Mouse (Mus musculus): Measurements from ENCODE around the gene Atp12a. TPM values are rescaled to one million over a fixed set of nuclear protein-coding genes. Genes with fewer than 3 reads are reported as not detected.

Atp12a gene
- 0.05 and 0.17 TPM in 2 replicates for polyA plus RNA-seq (2016; fragmentation: Nextera tagmentation; extraction: Ambion mirVana)

DNA sequence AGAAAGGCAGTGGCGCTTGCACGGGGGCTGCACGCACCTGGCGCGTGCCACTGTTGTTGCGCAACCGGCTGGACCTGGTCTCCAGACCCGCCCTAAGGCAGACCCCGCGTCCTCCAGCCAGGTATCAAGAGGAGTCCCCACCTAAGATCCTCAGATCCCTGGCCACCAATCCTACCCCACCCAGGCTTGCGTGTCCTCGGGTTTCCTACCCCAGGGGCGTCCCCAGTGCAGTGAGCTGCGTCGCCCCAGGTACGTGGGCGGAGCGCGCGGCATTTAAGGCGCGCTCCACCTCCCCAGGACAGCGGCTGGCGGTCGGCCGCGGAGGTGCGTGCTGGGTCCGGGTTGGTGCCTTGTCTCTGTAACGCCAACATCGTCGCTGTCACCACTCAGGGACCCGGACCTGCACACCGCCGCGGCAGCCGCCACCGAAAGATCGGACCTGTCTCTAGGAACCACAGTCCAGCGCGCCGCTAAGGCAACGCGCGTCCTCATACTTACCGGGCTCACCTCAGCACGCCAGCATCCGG, at the start of gene Atp12a:
TSS of gene Atp12a (plus strand) at position 358 of the 527 bp plus-strand sequence.
- peaks cover 11% of the 10 kb centered on the region for H3K4me1 ChIP-seq
- ATAC-seq (ENCODE audit: low FRiP score, low read depth), result no peak
- no peak within 1 kb of the TSS for H3K27ac ChIP-seq (replicated peaks)
- H3K9me3 ChIP-seq, result no peaks in the 10 kb centered on the region
- H3K9ac ChIP-seq (replicated peaks), result no peak within 1 kb of the TSS
- H3K36me3 ChIP-seq, result no peaks in the 10 kb centered on the region
- WGBS, result 2% methylated on average over 48 of the region's 48 CpGs
- peaks cover 60% of the 10 kb centered on the region for H3K27me3 ChIP-seq
- peak within 1 kb of the TSS; percentile 58 for H3K4me2 ChIP-seq (replicated peaks)
- peak within 1 kb of the TSS; percentile 41 for H3K4me3 ChIP-seq

DNA sequence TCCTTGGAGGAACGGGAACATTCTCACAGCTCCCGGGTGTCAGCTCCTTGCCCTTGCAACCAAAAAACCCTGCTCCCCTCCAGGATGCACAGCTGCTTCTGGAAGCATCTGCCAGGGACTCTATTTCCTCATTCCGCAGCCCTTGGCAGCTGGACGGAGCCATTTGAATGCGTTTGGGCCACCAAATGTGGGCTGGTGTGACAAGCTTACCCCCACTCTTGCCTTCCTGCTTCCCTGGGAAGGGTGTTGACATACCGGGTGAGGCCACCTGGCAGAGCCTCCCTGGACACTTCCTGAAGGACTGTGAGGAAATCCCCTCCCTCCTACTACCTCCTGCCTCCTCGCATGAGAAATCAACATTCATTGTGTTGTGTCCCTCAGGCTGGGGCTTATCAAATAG, 49.3 kb upstream of the Atp12a start:
- no peak overlapping the region for H3K27ac ChIP-seq (replicated peaks)
- no peaks in the 10 kb centered on the region for H3K4me1 ChIP-seq
- H3K4me2 ChIP-seq (replicated peaks), result no peak overlapping the region
- WGBS, result 64% methylated on average over 7 of the region's 7 CpGs
- H3K9me3 ChIP-seq, result no peaks in the 10 kb centered on the region
- no peaks in the 10 kb centered on the region for H3K36me3 ChIP-seq
- H3K9ac ChIP-seq (replicated peaks), result no peak overlapping the region
- no peak overlapping the region for H3K4me3 ChIP-seq
- no peaks in the 10 kb centered on the region for H3K27me3 ChIP-seq
- ATAC-seq (ENCODE audit: low FRiP score, low read depth), result no peak

DNA sequence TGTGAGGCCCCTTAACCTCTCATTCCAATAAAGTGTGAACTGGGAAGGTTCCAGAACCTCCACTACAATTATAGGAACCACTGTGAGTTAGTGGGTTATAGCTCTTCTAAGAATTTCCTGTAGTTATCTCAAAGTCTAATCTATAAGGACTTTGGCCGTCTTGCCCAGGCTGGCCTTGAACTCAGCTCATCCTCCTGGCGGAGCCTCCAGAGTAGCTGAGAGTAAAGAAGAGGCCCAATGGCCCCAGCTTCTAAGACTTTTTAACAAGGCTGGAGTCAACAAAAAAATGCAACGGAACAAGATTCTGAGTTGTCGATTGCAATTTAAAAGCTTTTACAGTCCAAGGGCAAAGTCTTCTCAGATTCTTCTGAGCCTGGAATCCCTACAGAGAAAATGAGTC, 48.5 kb upstream of the Atp12a start:
- Histone ChIP-seq H3K36me3 (no peaks in the 10 kb centered on the region), H3K27me3 (no peaks in the 10 kb centered on the region), H3K4me3 (no peak overlapping the region), H3K9ac (replicated peaks) (no peak overlapping the region), H3K4me2 (replicated peaks) (no peak overlapping the region), H3K27ac (replicated peaks) (no peak overlapping the region), H3K4me1 (no peaks in the 10 kb centered on the region), H3K9me3 (no peaks in the 10 kb centered on the region)
- WGBS, result 95% methylated on average over 4 of the region's 4 CpGs
- no peak for ATAC-seq (ENCODE audit: low FRiP score, low read depth)

DNA sequence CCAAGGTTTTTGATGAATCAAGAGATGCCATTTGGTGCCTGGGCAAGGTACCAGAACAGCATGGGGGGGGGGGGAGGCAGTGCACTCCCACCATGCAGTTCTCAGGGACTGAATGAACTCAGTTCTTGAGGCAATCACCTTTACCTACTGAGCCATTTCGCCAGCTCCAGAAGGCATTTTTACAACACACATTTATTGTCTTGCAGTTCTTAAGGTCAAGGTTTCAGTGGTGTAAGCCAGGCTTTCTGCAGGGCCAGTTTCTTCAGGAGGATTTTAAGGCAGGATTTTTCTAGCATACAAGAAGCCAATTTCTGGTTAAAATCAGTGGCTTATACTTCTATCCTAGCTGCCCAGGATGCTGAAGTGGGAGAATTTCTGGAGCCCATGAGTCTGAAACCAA, 41.9 kb upstream of the Atp12a start:
- H3K27ac ChIP-seq (replicated peaks), result no peak overlapping the region
- H3K4me3 ChIP-seq, result no peak overlapping the region
- no peak for ATAC-seq (ENCODE audit: low FRiP score, low read depth)
- H3K36me3 ChIP-seq, result no peaks in the 10 kb centered on the region
- no peaks in the 10 kb centered on the region for H3K4me1 ChIP-seq
- 81% methylated on average over 1 of the region's 1 CpGs for WGBS
- no peak overlapping the region for H3K9ac ChIP-seq (replicated peaks)
- H3K27me3 ChIP-seq, result no peaks in the 10 kb centered on the region
- H3K4me2 ChIP-seq (replicated peaks), result no peak overlapping the region
- no peaks in the 10 kb centered on the region for H3K9me3 ChIP-seq

DNA sequence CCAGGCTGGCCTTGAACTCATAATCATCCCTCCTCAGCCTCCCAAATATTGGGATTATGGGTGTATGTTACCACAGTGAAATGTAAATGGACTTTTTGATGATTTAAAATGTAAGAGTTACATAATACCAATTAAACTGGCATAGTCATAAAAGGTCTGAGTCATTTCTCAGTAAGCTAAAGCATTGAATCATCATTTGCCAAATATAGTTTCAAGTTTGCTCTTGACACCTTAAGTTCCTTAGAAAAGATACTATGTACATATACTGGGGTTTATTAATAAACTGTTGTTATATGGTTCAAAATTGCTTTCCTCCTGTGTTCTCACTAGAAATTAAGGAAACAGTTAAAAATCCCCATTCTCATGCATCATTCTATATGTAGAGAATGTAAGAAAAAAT, 39.8 kb upstream of the Atp12a start:
- H3K27ac ChIP-seq (replicated peaks), result no peak overlapping the region
- no peak overlapping the region for H3K4me3 ChIP-seq
- no peak overlapping the region for H3K9ac ChIP-seq (replicated peaks)
- H3K27me3 ChIP-seq, result no peaks in the 10 kb centered on the region
- ATAC-seq (ENCODE audit: low FRiP score, low read depth), result no peak
- no peaks in the 10 kb centered on the region for H3K36me3 ChIP-seq
- H3K4me2 ChIP-seq (replicated peaks), result no peak overlapping the region
- no peaks in the 10 kb centered on the region for H3K4me1 ChIP-seq
- no peaks in the 10 kb centered on the region for H3K9me3 ChIP-seq

DNA sequence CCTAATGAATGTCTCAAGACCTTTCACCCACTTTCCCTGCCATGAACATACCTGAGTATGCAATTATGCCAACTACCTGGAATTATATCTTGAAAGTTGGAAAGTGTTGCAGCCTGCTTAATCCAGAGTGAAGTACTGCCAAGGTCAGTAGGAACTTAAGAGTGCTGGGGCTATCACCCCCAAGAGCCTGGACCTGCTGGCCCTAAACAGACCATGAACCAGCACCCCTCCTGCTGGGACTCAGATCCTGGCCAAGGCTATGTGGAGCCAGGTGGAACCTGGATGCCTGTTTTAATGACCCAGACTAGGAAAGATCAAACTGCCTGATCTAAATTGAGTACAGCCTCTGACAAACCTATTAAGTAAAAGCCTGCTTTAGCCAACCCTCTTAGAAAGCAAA, 31.2 kb upstream of the Atp12a start:
- H3K27ac ChIP-seq (replicated peaks), result no peak overlapping the region
- H3K4me1 ChIP-seq, result no peaks in the 10 kb centered on the region
- H3K4me3 ChIP-seq, result no peak overlapping the region
- H3K36me3 ChIP-seq, result no peaks in the 10 kb centered on the region
- no peak for ATAC-seq (ENCODE audit: low FRiP score, low read depth)
- H3K27me3 ChIP-seq, result no peaks in the 10 kb centered on the region
- no peak overlapping the region for H3K4me2 ChIP-seq (replicated peaks)
- H3K9me3 ChIP-seq, result no peaks in the 10 kb centered on the region
- H3K9ac ChIP-seq (replicated peaks), result no peak overlapping the region

DNA sequence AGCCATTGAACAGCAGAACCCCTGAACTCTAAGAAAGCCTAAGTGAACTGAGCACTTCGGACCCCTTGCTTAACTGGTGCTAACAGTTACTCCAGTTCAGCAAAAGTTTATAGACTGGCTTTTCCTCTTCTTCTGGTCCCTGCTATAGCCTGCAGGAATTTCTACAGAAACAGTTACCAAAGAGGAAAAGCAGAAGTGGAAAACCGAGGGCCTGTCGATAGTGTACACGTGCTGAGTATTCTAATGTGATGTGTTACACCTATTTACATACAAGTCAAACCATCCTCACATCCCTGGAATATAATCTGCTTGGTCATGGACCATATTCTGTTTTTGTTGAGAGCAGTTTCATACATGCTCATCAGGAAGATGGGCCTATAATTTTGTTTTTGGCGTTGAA, 30.4 kb upstream of the Atp12a start:
- Histone ChIP-seq H3K4me3 (no peak overlapping the region), H3K9ac (replicated peaks) (no peak overlapping the region), H3K9me3 (no peaks in the 10 kb centered on the region), H3K4me2 (replicated peaks) (no peak overlapping the region), H3K27ac (replicated peaks) (no peak overlapping the region), H3K4me1 (no peaks in the 10 kb centered on the region), H3K36me3 (no peaks in the 10 kb centered on the region), H3K27me3 (no peaks in the 10 kb centered on the region)
- no peak for ATAC-seq (ENCODE audit: low FRiP score, low read depth)
- WGBS, result 94% methylated on average over 5 of the region's 5 CpGs

DNA sequence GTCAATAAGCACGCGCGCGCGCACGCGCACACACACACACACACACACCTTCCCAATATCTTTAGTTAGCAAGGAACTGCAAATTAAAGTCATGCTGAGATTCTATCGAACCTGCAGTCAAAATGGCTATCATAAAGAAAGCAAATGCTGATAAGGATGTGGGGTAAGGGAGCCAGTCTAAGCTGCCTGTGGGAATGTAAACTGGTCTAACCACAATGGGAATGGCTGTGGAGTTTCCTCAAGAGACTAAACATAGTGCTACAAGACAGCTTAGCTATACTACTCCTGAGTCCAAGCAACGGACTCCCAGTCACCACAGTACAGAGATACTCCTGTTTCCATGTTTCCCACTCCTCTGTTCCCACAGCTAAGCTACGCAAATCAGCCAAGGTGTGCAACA, 28.8 kb upstream of the Atp12a start:
- Histone ChIP-seq H3K36me3 (no peaks in the 10 kb centered on the region), H3K4me1 (no peaks in the 10 kb centered on the region), H3K9me3 (no peaks in the 10 kb centered on the region), H3K27me3 (no peaks in the 10 kb centered on the region), H3K27ac (replicated peaks) (no peak overlapping the region), H3K9ac (replicated peaks) (no peak overlapping the region), H3K4me3 (no peak overlapping the region), H3K4me2 (replicated peaks) (no peak overlapping the region)
- ATAC-seq (ENCODE audit: low FRiP score, low read depth), result no peak
- WGBS, result 89% methylated on average over 10 of the region's 10 CpGs

DNA sequence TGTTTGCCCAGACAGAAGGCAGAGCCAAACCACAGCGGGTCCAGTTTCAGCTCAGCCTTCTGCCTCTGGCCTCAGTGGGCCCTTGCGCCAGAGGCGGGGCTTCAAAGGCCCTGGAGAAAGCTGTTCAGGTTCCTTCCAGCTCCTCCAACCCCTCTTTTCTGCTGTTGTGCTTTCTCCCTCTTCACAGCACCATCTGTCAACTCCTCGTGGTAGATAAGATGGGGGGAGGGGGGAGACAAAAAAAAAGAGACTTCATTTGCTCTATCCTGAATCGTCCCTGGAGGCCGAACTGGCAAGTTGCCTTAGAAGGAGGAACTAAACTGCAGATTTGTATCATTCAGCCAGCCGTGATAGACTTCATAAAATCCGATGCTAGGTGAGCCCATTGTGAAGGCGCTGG, 27.8 kb upstream of the Atp12a start:
- no peaks in the 10 kb centered on the region for H3K4me1 ChIP-seq
- no peak overlapping the region for H3K9ac ChIP-seq (replicated peaks)
- no peak overlapping the region for H3K4me3 ChIP-seq
- H3K36me3 ChIP-seq, result no peaks in the 10 kb centered on the region
- H3K4me2 ChIP-seq (replicated peaks), result no peak overlapping the region
- H3K27ac ChIP-seq (replicated peaks), result no peak overlapping the region
- 73% methylated on average over 9 of the region's 9 CpGs for WGBS
- H3K9me3 ChIP-seq, result no peaks in the 10 kb centered on the region
- no peaks in the 10 kb centered on the region for H3K27me3 ChIP-seq
- no peak for ATAC-seq (ENCODE audit: low FRiP score, low read depth)

DNA sequence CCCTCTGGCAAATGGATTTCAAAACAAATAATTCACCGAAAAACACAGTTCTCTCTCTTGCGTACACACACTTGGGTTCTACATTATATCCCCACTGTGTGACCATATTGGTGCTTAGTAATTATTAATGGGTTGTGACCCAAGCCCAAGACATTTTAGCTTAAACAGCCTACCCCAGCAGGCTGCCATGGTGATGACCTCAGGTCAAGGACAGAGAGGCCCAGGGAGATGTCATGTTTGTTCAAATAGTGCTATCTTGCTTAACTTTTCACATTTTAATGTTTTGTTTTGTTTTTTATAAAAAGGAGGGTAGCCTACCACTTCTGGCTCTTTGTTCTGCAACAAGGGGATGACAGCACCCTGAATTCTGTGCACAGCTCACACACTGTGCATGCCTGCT, 27.2 kb upstream of the Atp12a start:
- Histone ChIP-seq H3K27ac (replicated peaks) (no peak overlapping the region), H3K4me3 (no peak overlapping the region), H3K9me3 (no peaks in the 10 kb centered on the region), H3K36me3 (no peaks in the 10 kb centered on the region), H3K27me3 (no peaks in the 10 kb centered on the region), H3K4me1 (no peaks in the 10 kb centered on the region), H3K9ac (replicated peaks) (no peak overlapping the region), H3K4me2 (replicated peaks) (no peak overlapping the region)
- WGBS, result 82% methylated on average over 2 of the region's 2 CpGs
- ATAC-seq (ENCODE audit: low FRiP score, low read depth), result no peak

DNA sequence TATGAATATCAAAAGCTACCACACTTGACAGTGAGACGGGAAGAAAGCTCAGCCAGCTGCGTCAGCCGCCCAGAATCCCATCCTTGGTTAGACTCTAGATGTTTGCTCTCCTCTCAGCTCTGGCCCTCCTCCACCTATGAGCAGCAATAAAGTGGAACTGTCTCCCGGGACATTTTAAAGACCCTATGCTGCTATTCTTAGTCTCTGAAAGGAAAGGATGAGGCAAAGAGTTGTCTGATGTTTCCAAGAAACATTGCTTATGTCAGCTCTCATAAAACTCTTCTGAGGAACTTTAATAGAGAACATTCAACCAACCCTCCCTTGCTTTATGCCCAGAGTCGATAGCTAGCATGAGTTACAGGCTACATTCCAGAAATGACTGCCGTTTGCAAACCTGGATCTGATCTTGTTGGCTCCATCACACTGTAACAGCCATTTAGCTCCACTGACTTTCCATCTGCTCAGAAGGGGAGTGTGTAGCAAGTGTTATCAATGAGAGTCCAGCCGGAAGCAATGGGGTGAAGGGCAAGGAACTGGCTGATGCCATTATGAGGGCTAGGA, 25.9 kb upstream of the Atp12a start:
- no peaks in the 10 kb centered on the region for H3K9me3 ChIP-seq
- no peaks in the 10 kb centered on the region for H3K27me3 ChIP-seq
- no peaks in the 10 kb centered on the region for H3K36me3 ChIP-seq
- no peak overlapping the region for H3K4me2 ChIP-seq (replicated peaks)
- WGBS, result 81% methylated on average over 7 of the region's 7 CpGs
- H3K4me3 ChIP-seq, result no peak overlapping the region
- H3K9ac ChIP-seq (replicated peaks), result no peak overlapping the region
- no peak overlapping the region for H3K27ac ChIP-seq (replicated peaks)
- no peak for ATAC-seq (ENCODE audit: low FRiP score, low read depth)
- H3K4me1 ChIP-seq, result no peaks in the 10 kb centered on the region

DNA sequence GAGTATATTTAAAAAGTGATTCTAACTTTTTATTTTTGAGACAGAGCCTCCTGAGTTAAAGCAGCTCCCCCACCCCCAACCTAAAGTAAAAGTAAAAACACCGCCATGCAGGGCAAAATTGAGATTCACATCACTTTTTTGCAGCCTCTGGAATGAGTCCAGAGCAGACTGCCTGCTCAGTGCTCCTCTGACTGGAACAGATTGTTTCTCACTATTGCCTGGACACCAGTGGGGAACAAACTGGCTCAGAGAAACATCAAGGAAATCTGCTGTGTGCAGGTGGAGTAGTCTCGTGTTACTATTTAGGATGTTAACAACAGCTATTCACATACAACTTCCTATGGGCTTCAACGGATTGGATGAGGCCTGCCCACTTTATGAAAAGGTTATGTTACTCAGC, 16.2 kb upstream of the Atp12a start:
- H3K4me3 ChIP-seq, result no peak overlapping the region
- H3K27ac ChIP-seq (replicated peaks), result no peak overlapping the region
- H3K4me1 ChIP-seq, result no peaks in the 10 kb centered on the region
- H3K4me2 ChIP-seq (replicated peaks), result no peak overlapping the region
- no peaks in the 10 kb centered on the region for H3K36me3 ChIP-seq
- H3K27me3 ChIP-seq, result no peaks in the 10 kb centered on the region
- 70% methylated on average over 3 of the region's 3 CpGs for WGBS
- H3K9ac ChIP-seq (replicated peaks), result no peak overlapping the region
- H3K9me3 ChIP-seq, result no peaks in the 10 kb centered on the region
- ATAC-seq (ENCODE audit: low FRiP score, low read depth), result no peak

DNA sequence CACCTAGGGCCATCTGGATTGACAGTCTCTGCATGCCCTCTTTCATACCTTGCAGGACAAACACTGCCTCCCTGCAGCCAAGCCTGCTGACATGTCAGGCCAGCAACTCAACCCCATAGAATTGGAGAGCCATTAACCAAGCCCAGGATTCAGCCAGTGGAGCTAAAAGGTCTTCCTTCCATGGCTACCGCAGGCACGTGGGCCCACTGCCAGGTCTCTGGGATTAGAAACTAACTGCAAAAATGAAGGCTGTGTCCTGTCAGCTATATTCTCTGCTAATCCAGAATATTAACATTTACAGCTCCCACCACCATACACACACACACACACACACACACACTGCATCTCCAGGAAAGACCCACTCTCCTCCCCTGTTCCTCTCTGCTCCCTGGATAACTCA, 15.3 kb upstream of the Atp12a start:
- H3K9ac ChIP-seq (replicated peaks), result no peak overlapping the region
- no peak overlapping the region for H3K4me2 ChIP-seq (replicated peaks)
- no peak overlapping the region for H3K4me3 ChIP-seq
- no peaks in the 10 kb centered on the region for H3K27me3 ChIP-seq
- no peaks in the 10 kb centered on the region for H3K4me1 ChIP-seq
- H3K9me3 ChIP-seq, result no peaks in the 10 kb centered on the region
- no peaks in the 10 kb centered on the region for H3K36me3 ChIP-seq
- ATAC-seq (ENCODE audit: low FRiP score, low read depth), result no peak
- H3K27ac ChIP-seq (replicated peaks), result no peak overlapping the region
- 89% methylated on average over 2 of the region's 2 CpGs for WGBS

All from midbrain, embryonic 12.5 days (tissue).